Mouse (Mus musculus): Measurements from ENCODE around the gene Plxnb1.

GRCm38 (mm10) chr9:109101933-109102445, 6.8 kb downstream of the Plxnb1 start:
- TF ChIP-seq CTCF (IDR thresholded peaks at IDR 0.05; ENCODE audit: insufficient read depth, low read depth, low read length) (no peak), POLR2A (IDR thresholded peaks at IDR 0.05; ENCODE audit: insufficient read depth, low read depth, low read length) (no peak)
